Mouse (Mus musculus): Measurements from ENCODE around the gene Ptgfrn.

Ptgfrn gene

GRCm38 (mm10) chr3:101003575-101004356 lies 106.3 kb downstream of the Ptgfrn start:
- no peak for DNase-seq (ENCODE audit: low spot score)

GRCm38 (mm10) chr3:100999732-101000131 lies 110.3 kb downstream of the Ptgfrn start:
- no peak for DNase-seq (ENCODE audit: low spot score)

- DNase-seq (ENCODE audit: low spot score), result no peak
These were observed 111.2 kb downstream of the Ptgfrn start for GRCm38 (mm10) chr3:100998904-100999340.

GRCm38 (mm10) chr3:100997785-100998570 lies 112.1 kb downstream of the Ptgfrn start:
- no peak for DNase-seq (ENCODE audit: low spot score)

- DNase-seq (ENCODE audit: low spot score), result no peak
These were observed 115.8 kb downstream of the Ptgfrn start for GRCm38 (mm10) chr3:100994252-100994651.

- DNase-seq (ENCODE audit: low spot score), result no peak
These were observed 116.4 kb downstream of the Ptgfrn start for GRCm38 (mm10) chr3:100993718-100994117.

- no peak for DNase-seq (ENCODE audit: low spot score)
These were observed 116.9 kb downstream of the Ptgfrn start for GRCm38 (mm10) chr3:100993158-100993557.

Data from layer of hippocampus, adult 9-10 months (tissue).